Mouse (Mus musculus) stomach, embryonic 16.5 days (tissue): ENCODE results near the gene Chn1. TPM values are rescaled to one million over a fixed set of nuclear protein-coding genes. Genes with fewer than 3 reads are reported as not detected.
A peak's percentile ranks its signal among the peaks of the same experiment; 100 is the strongest.

Experiments
- ATAC-seq: fragments of 200-750 bp; cut with Nextera tagmentation; 2 replicates; pipeline ENCODE4 v1.8.0; 2017; ENCODE audit warnings: moderate number of reproducible peaks, moderate TSS enrichment; ENCODE audit not compliant: insufficient read depth, low FRiP score
- H3K27ac ChIP-seq: fragments of 300-500 bp; sonication (generic); 2 replicates; pipeline ENCODE4 v1.5.1; 2014; ENCODE audit warnings: low read length
- H3K27me3 ChIP-seq: fragments of 300-500 bp; sonication (generic); 2 replicates; pipeline ENCODE4 v1.6.1; 2014; ENCODE audit warnings: low read length, control low read depth, mixed read lengths; ENCODE audit not compliant: control insufficient read depth, insufficient read depth
- H3K36me3 ChIP-seq: fragments of 300-500 bp; sonication (generic); 2 replicates; pipeline ENCODE4 v1.6.1; 2014; ENCODE audit warnings: low read length; ENCODE audit not compliant: control insufficient read depth, insufficient read depth
- H3K4me1 ChIP-seq: fragments of 300-500 bp; sonication (generic); 2 replicates; pipeline ENCODE4 v1.6.1; 2014; ENCODE audit warnings: low read length, control low read depth, mixed read lengths; ENCODE audit not compliant: control insufficient read depth, insufficient read depth
- H3K4me2 ChIP-seq: fragments of 300-500 bp; sonication (generic); 2 replicates; pipeline ENCODE4 v1.6.1; 2014; ENCODE audit warnings: low read depth, low read length, mixed read lengths
- H3K4me3 ChIP-seq: fragments of 300-500 bp; sonication (generic); replicated peaks from 2 replicates; pipeline ENCODE4 v1.5.1; 2014; ENCODE audit warnings: mild to moderate bottlenecking, low read length
- H3K9ac ChIP-seq: fragments of 300-500 bp; sonication (generic); 2 replicates; pipeline ENCODE4 v1.6.1; 2014; ENCODE audit warnings: low read length
- H3K9me3 ChIP-seq: fragments of 300-500 bp; sonication (generic); replicated peaks from 2 replicates; pipeline ENCODE4 v1.6.1; 2016; ENCODE audit warnings: low read length, control low read depth; ENCODE audit not compliant: control insufficient read depth
- WGBS: fragments of 180-500 bp; shearing (Covaris S2); extraction: QIAGEN DNeasy Blood & Tissue Kit; methylation state at CpG from one replicate; pipeline ENCODE4 v1.1.7; 2014; 5-methylcytosine and 5-hydroxymethylcytosine counted together
- polyA plus RNA-seq: library from polyadenylated mRNA; unstranded; fragments of >200 nt; fragmentation: Nextera tagmentation; extraction: Ambion mirVana; gene quantifications from 2 replicates; pipeline ENCODE4 v1.2.1, GENCODE M21; 2015

Chn1 gene
- polyA plus RNA-seq, 1 experiment from 2014 or later, result 13.1 TPM

DNA sequence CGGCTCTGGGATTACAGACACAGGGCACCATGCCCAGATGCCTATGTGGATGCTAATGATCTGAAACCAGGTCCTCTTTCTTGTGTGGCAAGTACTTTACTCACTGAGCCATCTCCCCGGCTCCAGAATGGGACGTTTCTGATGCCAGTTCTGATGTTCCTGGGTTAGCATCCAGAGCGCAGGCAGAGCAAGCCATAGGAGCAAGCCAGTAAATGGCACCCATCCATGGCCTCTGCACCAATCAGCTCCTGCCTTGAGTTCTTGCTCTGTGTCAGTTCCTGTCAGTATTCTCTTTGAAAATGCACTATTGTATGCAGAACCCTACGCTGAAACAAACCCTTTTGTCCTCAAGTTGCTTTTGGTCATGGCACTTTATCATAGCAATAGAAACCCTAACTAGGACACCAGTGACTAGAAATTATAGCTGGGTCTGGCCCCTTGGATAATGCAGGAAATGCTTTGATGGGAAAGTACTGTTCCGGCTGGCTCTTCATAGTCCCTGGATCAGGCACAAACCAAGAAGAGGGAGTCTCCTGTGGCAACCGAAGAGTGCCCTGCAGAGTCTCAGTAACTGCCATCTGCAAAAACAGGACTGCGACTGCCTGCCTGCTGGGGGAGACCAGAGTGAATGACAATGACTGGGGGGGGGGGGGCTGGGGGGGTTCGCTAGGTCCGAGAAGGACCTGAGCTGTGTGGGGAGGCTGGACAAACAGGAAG, 188.6 kb downstream of the Chn1 start:
- no peaks in the 10 kb centered on the region for H3K9me3 ChIP-seq
- no peak for ATAC-seq
- H3K27ac ChIP-seq, result no peak overlapping the region
- peaks cover 13% of the 10 kb centered on the region; the same call in 1 of the 2 replicates for H3K4me1 ChIP-seq
- H3K27me3 ChIP-seq, result no peaks in the 10 kb centered on the region
- 58% methylated on average over 10 of the region's 10 CpGs for WGBS
- no peak overlapping the region for H3K9ac ChIP-seq
- H3K36me3 ChIP-seq, result no peaks in the 10 kb centered on the region
- H3K4me3 ChIP-seq, result no peak overlapping the region
- no peak overlapping the region for H3K4me2 ChIP-seq

DNA sequence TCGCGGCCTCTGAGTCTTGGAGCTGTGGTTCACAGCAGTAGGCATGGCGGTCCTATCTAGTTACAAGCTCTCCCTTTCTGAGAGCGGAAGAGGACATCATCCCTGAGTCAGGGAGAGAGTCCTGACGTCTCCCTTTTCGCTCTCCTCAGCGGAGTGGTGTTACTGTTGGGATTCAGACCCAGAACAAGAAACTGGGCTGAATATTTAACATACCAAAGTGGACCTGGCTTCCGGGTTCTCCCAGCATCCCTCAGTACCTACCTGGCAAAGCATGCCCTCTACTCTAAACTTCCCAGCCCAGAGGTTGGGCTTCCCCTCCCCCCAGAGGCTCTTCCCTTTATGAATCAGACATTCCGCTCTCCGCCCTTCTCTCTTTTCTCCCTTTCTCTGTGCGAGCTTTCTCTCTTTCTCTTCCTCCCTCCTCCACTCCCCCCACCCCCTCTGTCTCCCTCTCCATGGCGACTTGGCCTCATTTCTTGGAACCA, 189.8 kb downstream of the Chn1 start:
- peak; percentile 38; the same call in 1 of the 2 replicates for ATAC-seq
- Histone ChIP-seq H3K36me3 (no peaks in the 10 kb centered on the region), H3K27ac (peak overlapping the region; percentile 66), H3K4me1 (peaks cover 10% of the 10 kb centered on the region; the same call in 1 of the 2 replicates), H3K9me3 (no peaks in the 10 kb centered on the region), H3K4me3 (peak overlapping the region; percentile 54), H3K9ac (peak overlapping the region; percentile 65), H3K4me2 (peak overlapping the region; percentile 62), H3K27me3 (no peaks in the 10 kb centered on the region)
- 15% methylated on average over 12 of the region's 12 CpGs for WGBS

- peak; percentile 70; the same call in 1 of the 2 replicates for ATAC-seq
- Histone ChIP-seq H3K27me3 (no peaks in the 10 kb centered on the region), H3K4me1 (peaks cover 5% of the 10 kb centered on the region; the same call in 1 of the 2 replicates), H3K9ac (peak overlapping the region; percentile 65), H3K4me2 (peak overlapping the region; percentile 62), H3K4me3 (peak overlapping the region; percentile 54), H3K27ac (peak overlapping the region; percentile 66), H3K36me3 (no peaks in the 10 kb centered on the region), H3K9me3 (no peaks in the 10 kb centered on the region)
- WGBS, result 1% methylated on average over 16 of the region's 18 CpGs
Observed at GRCm38 (mm10) chr2:73584645-73585346, 190.3 kb downstream of the Chn1 start.

GRCm38 (mm10) chr2:73580720-73581119, 194.4 kb downstream of the Chn1 start:
- ATAC-seq, result no peak
- Histone ChIP-seq H3K27ac (no peak overlapping the region), H3K9ac (no peak overlapping the region), H3K27me3 (no peaks in the 10 kb centered on the region), H3K9me3 (no peaks in the 10 kb centered on the region), H3K36me3 (no peaks in the 10 kb centered on the region), H3K4me3 (no peak overlapping the region), H3K4me2 (no peak overlapping the region), H3K4me1 (no peaks in the 10 kb centered on the region)
- 86% methylated on average over 5 of the region's 5 CpGs for WGBS

DNA sequence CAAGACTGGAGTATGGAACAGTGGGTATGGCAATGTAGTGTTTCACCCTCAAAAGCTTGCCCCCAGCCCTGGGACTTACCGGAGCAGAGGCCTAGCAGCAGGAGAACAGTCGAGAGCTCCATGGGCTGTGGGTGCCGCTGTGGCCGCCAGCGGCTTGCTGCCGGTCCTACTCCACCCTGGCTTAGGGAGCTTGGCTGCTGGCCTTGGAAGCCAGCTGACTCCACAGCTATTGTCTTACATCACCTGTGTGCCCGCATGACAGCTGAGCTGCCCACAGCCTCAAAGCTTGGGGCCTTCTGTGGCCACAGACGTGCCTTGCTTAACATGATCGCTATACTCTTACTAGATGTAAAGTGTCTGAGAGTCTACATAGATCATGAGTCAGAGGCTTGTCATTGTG, 195.0 kb downstream of the Chn1 start, which contains the start of gene Chrna1:
Chrna1 (minus strand) TSS at position 173 of the 400 bp plus-strand sequence.
- Histone ChIP-seq H3K27me3 (no peaks in the 10 kb centered on the region), H3K4me2 (no peak within 1 kb of the TSS), H3K36me3 (no peaks in the 10 kb centered on the region), H3K4me1 (no peaks in the 10 kb centered on the region), H3K9ac (no peak within 1 kb of the TSS), H3K4me3 (no peak within 1 kb of the TSS), H3K27ac (no peak within 1 kb of the TSS), H3K9me3 (no peaks in the 10 kb centered on the region)
- WGBS, result 91% methylated on average over 9 of the region's 9 CpGs
- no peak for ATAC-seq

- Histone ChIP-seq H3K4me3 (no peak overlapping the region), H3K27ac (no peak overlapping the region), H3K9me3 (no peaks in the 10 kb centered on the region), H3K27me3 (no peaks in the 10 kb centered on the region), H3K4me1 (no peaks in the 10 kb centered on the region), H3K36me3 (no peaks in the 10 kb centered on the region), H3K4me2 (no peak overlapping the region), H3K9ac (no peak overlapping the region)
- no peak for ATAC-seq
- WGBS, result 53% methylated on average over 5 of the region's 5 CpGs
Observed at GRCm38 (mm10) chr2:73579168-73579567, 196.0 kb downstream of the Chn1 start.

DNA sequence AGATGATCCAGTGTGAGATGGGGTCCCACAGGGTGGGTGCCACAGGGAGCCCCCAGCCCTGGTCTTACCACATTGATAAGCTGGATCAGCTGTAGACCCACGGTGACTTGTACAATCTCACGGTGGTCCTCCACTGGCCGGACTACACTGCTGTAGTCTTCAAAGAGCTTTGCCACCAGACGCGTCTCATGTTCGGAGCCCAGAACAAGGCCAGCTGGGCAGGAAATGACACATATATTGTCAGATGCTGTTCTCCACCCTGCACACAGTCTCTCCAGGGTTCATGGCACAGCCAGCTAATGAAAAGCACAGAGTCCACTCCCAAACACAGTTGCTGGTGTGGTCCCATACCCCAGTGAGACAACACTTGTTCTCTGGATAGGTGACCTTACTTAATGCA, 200.7 kb downstream of the Chn1 start:
- Histone ChIP-seq H3K27ac (no peak overlapping the region), H3K4me1 (no peaks in the 10 kb centered on the region), H3K9me3 (no peaks in the 10 kb centered on the region), H3K36me3 (no peaks in the 10 kb centered on the region), H3K4me3 (no peak overlapping the region), H3K9ac (no peak overlapping the region), H3K4me2 (no peak overlapping the region), H3K27me3 (no peaks in the 10 kb centered on the region)
- WGBS, result 82% methylated on average over 6 of the region's 6 CpGs
- ATAC-seq, result no peak

DNA sequence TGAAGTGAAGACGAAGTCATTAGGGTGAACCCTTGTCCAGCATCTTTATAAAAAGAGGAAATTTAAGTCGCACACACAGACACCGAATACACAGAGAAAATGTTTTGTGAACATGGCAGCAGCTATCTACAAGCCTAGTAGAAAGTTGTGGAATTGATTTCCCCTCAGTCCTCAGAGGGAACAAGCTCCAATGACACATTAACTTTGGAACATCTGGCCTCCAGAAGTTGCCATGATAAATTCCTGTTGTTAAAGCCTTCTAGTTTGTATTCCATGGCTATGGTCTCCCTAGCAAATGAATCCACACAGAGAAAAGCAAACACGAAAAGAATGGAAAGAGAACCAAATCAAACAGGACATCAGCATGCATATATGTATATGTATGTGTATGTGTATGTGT, 201.6 kb downstream of the Chn1 start:
- no peaks in the 10 kb centered on the region for H3K9me3 ChIP-seq
- H3K4me3 ChIP-seq, result no peak overlapping the region
- WGBS, result 86% methylated on average over 4 of the region's 4 CpGs
- ATAC-seq, result no peak
- H3K9ac ChIP-seq, result no peak overlapping the region
- H3K4me2 ChIP-seq, result no peak overlapping the region
- H3K36me3 ChIP-seq, result no peaks in the 10 kb centered on the region
- H3K27ac ChIP-seq, result no peak overlapping the region
- H3K27me3 ChIP-seq, result no peaks in the 10 kb centered on the region
- H3K4me1 ChIP-seq, result no peaks in the 10 kb centered on the region
